Mouse (Mus musculus) heart, embryonic 13.5 days (tissue): Measurements from ENCODE around the gene Zzz3. TPM values are rescaled to one million over a fixed set of nuclear protein-coding genes. Genes with fewer than 3 reads are reported as not detected.
A peak's percentile ranks its signal among the peaks of the same experiment; 100 is the strongest.

Source experiments
- ATAC-seq: fragments of 200-750 bp; cut with Nextera tagmentation; 2 replicates; pipeline ENCODE4 v1.8.0; 2017; ENCODE audit warnings: moderate TSS enrichment; ENCODE audit not compliant: insufficient number of reproducible peaks, low FRiP score, low TSS enrichment; ENCODE audit errors: extremely low read depth
- H3K27ac ChIP-seq: fragments of 300-500 bp; sonication (generic); replicated peaks from 2 replicates; pipeline ENCODE4 v1.5.1; 2015; ENCODE audit warnings: moderate library complexity, mild to moderate bottlenecking, inconsistent platforms
- H3K27me3 ChIP-seq: fragments of 300-500 bp; sonication (generic); replicated peaks from 2 replicates; pipeline ENCODE4 v1.6.1; 2015; ENCODE audit warnings: mild to moderate bottlenecking, inconsistent platforms
- H3K36me3 ChIP-seq: fragments of 300-500 bp; sonication (generic); 2 replicates; pipeline ENCODE4 v1.6.1; 2015; ENCODE audit warnings: mild to moderate bottlenecking, inconsistent platforms
- H3K4me1 ChIP-seq: fragments of 300-500 bp; sonication (generic); 2 replicates; pipeline ENCODE4 v1.6.1; 2015; ENCODE audit warnings: inconsistent platforms
- H3K4me2 ChIP-seq: fragments of 300-500 bp; sonication (generic); 2 replicates; pipeline ENCODE4 v1.6.1; 2015; ENCODE audit warnings: inconsistent platforms, mild to moderate bottlenecking, moderate library complexity
- H3K4me3 ChIP-seq: fragments of 300-500 bp; sonication (generic); 2 replicates; pipeline ENCODE4 v1.5.1; 2015; ENCODE audit warnings: moderate library complexity, mild to moderate bottlenecking, inconsistent platforms
- H3K9ac ChIP-seq: fragments of 300-500 bp; sonication (generic); 2 replicates; pipeline ENCODE4 v1.6.1; 2015; ENCODE audit warnings: inconsistent platforms, mild to moderate bottlenecking, moderate library complexity
- H3K9me3 ChIP-seq: fragments of 300-500 bp; sonication (generic); 2 replicates; pipeline ENCODE4 v1.6.1; 2016; ENCODE audit warnings: inconsistent platforms
- WGBS: fragments of 180-500 bp; shearing (Covaris S2); methylation state at CpG from one replicate; pipeline ENCODE4 v1.1.7; 2015; ENCODE audit warnings: mixed read lengths; 5-methylcytosine and 5-hydroxymethylcytosine counted together
- polyA plus RNA-seq: library from polyadenylated mRNA; unstranded; fragments of >200 nt; fragmentation: Nextera tagmentation; extraction: Ambion mirVana; gene quantifications from 2 replicates; pipeline ENCODE4 v1.2.1, GENCODE M21; 2015

Zzz3 gene
- 29.5 and 31.0 TPM in 2 replicates for polyA plus RNA-seq

DNA sequence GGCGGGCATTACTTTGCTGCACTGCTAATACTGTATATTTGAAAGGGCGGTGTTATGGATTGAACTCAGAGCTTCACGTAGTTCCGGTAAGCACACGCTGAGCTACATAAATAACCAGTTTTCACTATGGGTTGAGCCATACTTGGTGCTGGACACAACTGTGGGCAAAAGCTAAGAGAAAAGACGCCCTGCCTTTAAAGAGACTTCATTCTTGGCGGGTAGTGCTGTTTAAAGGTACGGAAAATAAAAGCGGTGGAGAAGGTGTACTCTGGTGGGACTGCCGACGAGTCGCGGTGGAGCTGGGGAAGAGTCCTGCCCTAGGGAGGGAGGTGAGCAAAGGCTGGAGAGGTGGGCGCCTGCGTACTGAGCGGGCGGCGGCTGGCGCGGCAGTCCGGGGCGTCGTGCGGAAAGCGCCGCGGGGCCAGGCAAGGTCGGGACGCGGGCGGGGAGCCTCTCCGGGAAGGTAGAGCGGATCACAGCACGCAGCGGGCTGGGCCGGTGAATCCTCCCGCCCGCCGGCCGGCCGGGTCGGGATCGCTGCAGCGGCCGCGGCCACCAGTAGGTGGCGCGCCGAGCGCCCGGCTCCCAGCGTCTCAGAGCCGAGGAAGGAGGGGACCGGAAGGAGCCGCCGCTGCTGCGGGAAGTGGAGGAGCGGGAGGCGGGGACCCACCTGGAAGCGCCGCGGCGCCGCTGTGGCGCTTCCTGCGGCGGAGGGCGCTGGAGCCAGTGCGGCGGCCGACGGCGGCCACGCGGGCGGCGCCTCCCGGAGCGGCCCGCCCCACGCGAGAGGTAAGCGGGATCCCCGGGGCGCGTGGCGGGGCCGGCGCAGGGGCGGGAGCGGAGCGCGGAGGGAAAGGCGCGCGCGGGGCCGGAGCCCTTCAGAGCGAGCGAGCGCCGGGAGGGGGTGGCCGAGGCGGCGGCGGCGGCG is at the start of gene Zzz3:
Zzz3 (plus strand) TSS at position 124 of the 928 bp plus-strand sequence.
- WGBS: under 1% methylated on average over 60 of the region's 108 CpGs
- Histone ChIP-seq H3K27ac (peak within 1 kb of the TSS; percentile 98), H3K4me2 (peak within 1 kb of the TSS; percentile 92), H3K9me3 (no peaks in the 10 kb centered on the region), H3K36me3 (peaks cover 34% of the 10 kb centered on the region), H3K9ac (peak within 1 kb of the TSS; percentile 97), H3K27me3 (no peaks in the 10 kb centered on the region), H3K4me3 (peak within 1 kb of the TSS; percentile 86), H3K4me1 (peaks cover 50% of the 10 kb centered on the region)
- peak; percentile 83 for ATAC-seq

DNA sequence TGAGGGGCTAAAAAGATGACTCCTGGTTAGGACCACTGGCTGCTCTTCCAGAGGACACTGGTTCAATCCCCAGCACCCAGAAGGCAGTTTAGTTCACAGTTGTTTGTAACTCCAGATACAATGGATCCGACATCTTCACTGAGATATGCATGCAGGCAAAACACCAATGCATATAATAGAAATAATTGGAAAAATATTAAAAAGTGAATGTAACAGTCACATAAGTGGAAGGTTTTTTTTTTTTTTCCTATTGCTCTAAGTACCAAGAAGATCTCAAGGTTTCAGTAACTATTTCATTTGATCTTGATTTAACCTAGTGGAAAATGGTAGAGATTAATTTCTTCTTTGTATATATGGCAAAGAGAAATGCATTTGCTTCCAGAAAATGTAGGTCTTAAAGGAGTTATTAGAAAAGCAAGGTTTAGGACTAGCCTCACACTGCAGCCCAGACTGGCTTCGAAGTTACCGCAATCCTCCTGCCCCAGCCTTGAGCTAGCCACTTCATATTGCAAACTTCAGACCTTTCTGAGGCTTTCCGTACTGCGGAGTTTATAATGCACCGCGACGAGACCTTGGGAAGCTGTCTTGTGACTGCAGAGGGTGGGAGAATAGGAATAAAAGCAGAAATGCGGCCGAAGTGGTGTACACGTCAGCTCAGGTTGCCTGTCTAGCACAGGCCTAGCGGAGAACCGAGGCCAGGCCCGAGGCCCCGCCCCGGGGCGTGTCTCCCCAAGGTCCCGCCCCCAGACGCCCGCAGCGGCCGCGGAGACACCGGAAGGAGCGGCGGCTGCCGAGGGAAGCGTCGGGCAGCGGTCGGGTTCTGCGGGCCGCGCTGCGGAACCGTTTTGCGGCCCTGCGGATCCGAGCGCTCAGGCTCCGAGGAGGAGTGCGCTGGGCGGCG is 49.3 kb upstream of the Zzz3 start, which contains the start of gene Usp33:
Usp33 (plus strand) TSS at position 747 of the 901 bp plus-strand sequence.
- WGBS: 11% methylated on average over 25 of the region's 44 CpGs
- Histone ChIP-seq H3K4me3 (peak within 1 kb of the TSS; percentile 85), H3K4me2 (peak within 1 kb of the TSS; percentile 76), H3K4me1 (peaks cover 36% of the 10 kb centered on the region), H3K9me3 (no peaks in the 10 kb centered on the region), H3K27ac (peak within 1 kb of the TSS; percentile 85), H3K27me3 (no peaks in the 10 kb centered on the region), H3K9ac (peak within 1 kb of the TSS; percentile 97), H3K36me3 (peaks cover 6% of the 10 kb centered on the region; the same call in 1 of the 2 replicates)
- ATAC-seq: peak; percentile 97

DNA sequence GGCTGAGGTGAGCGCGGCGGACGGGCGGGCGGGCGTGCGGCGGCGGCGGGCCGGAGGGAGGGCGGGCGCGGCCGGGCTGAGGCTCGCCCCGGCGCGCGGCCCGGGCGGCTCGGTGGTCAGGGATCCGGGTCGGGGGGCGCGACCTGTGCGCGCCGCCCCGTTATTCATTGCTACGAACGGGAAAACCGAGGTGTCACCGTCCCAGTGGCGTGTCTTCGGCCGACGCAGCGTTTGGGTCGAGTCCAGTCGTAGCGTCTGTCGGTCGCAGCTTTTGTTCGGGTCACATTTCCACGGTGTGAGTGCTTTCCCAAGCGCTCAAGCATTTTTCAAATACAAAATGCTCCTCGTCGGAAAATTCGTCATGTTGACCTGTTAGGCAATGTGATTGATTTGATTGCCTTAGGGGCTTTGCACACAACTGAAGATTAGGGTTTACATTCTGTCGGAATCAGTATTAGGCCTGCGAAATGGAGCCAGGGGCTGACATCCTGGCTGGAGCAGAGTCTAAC is 48.6 kb upstream of the Zzz3 start:
- Histone ChIP-seq H3K36me3 (peaks cover 6% of the 10 kb centered on the region; the same call in 1 of the 2 replicates), H3K27me3 (no peaks in the 10 kb centered on the region), H3K4me1 (peaks cover 43% of the 10 kb centered on the region), H3K27ac (peak overlapping the region; percentile 85), H3K9me3 (no peaks in the 10 kb centered on the region), H3K9ac (peak overlapping the region; percentile 97), H3K4me2 (peak overlapping the region; percentile 76), H3K4me3 (peak overlapping the region; percentile 85)
- no peak for ATAC-seq
- under 1% methylated on average over 31 of the region's 54 CpGs for WGBS

DNA sequence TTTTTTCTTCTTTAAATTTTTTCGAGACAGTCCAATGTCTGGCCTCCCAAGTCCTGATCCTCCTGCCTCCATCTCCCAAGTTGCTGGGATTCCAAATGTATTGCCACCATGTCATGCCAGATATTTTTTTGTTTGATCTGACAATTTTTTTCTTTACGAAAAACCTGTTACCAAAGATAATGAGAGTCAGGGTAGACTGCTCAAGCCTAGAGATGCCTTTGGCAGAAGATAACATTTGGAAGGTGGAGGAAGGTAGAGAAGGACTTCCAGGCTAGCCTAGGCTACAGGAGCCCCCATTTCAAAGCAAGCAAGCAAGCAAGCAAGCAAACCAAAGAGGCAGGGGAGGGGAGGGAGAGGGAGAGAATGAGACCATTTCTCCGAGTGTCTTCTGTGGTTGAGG is 48.0 kb upstream of the Zzz3 start:
- Histone ChIP-seq H3K4me1 (peaks cover 47% of the 10 kb centered on the region), H3K27ac (peak overlapping the region; percentile 85; the same call in 1 of the 2 replicates), H3K9ac (peak overlapping the region; percentile 97), H3K4me2 (peak overlapping the region; percentile 76), H3K4me3 (peak overlapping the region; percentile 85), H3K9me3 (no peaks in the 10 kb centered on the region), H3K27me3 (no peaks in the 10 kb centered on the region), H3K36me3 (peaks cover 6% of the 10 kb centered on the region; the same call in 1 of the 2 replicates)
- no peak for ATAC-seq
- 33% methylated on average over 3 of the region's 3 CpGs for WGBS

DNA sequence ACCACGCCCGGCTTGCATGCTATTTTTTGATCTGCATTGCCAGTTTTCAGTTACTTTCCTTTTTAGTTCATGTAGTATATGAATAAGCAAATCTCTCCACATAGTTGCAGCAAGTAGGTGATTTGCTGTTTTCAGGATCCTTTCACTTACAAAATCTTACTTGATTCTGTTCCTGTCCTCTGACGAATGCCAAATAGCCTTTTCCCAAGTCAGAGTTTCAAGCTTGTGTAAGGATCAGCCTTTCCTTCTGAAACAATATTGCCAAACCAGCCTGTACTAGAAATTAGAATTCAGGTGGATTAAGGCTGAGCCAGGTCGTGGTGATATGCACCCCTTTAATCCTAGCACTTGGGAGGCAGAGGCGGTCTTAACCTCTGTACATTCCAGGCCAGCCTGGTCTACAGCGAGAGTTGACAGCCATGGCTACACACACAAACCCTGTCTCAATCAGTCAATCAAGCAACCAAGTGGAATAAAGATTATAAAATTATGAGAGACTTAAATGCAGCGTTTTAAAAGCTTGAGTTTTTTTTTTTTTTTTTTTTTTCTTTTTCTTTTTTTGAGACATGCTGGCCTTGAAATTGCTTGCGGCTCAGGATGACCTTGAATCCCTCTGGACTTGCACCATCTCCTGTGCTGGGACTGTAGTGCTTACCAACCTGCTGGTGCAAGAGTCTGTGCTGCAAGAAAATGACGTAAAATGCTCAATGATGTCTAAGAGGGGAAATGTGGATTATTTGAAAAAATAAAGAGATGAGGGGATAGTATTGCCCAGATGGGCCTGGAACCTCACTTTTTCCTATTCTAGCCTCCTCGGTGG is 47.1 kb upstream of the Zzz3 start:
- Histone ChIP-seq H3K27me3 (no peaks in the 10 kb centered on the region), H3K9me3 (no peaks in the 10 kb centered on the region), H3K4me3 (peak overlapping the region; percentile 85), H3K4me1 (peaks cover 55% of the 10 kb centered on the region), H3K9ac (peak overlapping the region; percentile 44; the same call in 1 of the 2 replicates), H3K36me3 (peaks cover 6% of the 10 kb centered on the region; the same call in 1 of the 2 replicates), H3K27ac (no peak overlapping the region), H3K4me2 (peak overlapping the region; percentile 76)
- ATAC-seq: no peak
- 85% methylated on average over 10 of the region's 10 CpGs for WGBS

DNA sequence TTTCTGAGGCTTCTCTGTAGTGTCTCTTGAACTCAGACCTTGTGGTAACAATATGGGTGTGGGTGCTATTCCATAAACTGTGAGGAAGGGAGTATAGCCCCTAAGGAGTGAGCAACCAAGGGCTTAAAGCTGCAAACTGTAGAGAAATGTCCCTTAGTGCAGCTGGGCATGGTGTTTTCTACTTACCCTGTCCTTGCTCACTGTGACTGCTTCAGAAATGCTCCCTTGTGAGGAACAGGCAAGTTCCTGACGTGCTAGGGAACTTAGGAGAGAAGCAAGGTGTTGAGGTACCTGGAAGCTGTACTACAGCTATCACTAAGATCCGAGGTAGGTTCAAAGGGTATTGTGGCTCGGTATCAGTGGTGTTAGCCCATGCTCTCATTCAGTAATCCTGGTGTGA is 44.8 kb upstream of the Zzz3 start:
- Histone ChIP-seq H3K27me3 (no peaks in the 10 kb centered on the region), H3K27ac (no peak overlapping the region), H3K9ac (no peak overlapping the region), H3K9me3 (no peaks in the 10 kb centered on the region), H3K36me3 (peaks cover 6% of the 10 kb centered on the region; the same call in 1 of the 2 replicates), H3K4me1 (peaks cover 64% of the 10 kb centered on the region), H3K4me2 (no peak overlapping the region), H3K4me3 (no peak overlapping the region)
- ATAC-seq: no peak
- WGBS: 63% methylated on average over 3 of the region's 3 CpGs

DNA sequence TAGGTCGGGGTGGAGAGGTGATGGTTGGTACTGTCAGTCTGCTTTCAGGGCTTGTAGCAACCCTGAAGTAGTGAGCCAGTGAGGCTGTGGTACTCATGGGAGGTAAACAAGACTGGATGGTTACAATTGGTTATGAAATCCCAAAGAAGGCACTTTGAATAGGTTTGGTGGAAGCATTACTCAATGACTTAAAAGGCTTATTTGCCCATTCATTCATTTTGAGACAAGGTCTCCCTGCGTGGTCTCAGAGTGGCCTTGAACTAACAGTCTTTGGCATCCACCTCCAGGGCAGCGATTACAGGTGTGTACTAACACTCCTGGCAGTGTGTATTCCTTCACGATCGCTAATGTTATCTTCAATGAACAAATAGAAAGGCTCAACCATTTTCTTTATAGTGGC is 44.3 kb upstream of the Zzz3 start:
- Histone ChIP-seq H3K9ac (no peak overlapping the region), H3K4me1 (peaks cover 67% of the 10 kb centered on the region), H3K4me2 (no peak overlapping the region), H3K27me3 (no peaks in the 10 kb centered on the region), H3K9me3 (no peaks in the 10 kb centered on the region), H3K4me3 (no peak overlapping the region), H3K36me3 (peaks cover 6% of the 10 kb centered on the region; the same call in 1 of the 2 replicates), H3K27ac (no peak overlapping the region)
- ATAC-seq: no peak
- WGBS: 71% methylated on average over 5 of the region's 5 CpGs

DNA sequence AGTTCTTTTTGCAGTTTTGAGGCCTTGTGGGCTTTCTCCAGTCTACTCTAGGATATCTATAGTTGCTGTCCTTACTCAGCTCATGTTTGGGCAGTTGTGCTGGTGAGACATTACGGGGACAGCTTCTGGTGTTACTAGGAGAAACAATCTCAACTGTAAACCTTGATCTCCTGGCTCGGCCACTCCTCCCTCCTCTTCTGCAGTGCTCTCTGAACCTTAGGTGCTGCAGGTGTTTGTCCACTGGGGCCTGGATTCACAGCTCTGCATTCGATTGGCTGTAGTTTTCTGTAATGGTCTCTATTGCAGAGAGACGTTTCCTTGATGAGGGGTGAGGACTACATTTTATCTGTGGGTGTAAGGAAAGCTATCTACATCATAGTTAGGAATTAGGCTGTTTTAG is 43.0 kb upstream of the Zzz3 start:
- no peak overlapping the region for H3K27ac ChIP-seq
- no peak overlapping the region for H3K4me3 ChIP-seq
- no peak for ATAC-seq
- H3K9ac ChIP-seq: no peak overlapping the region
- H3K4me1 ChIP-seq: peaks cover 70% of the 10 kb centered on the region
- peaks cover 10% of the 10 kb centered on the region for H3K36me3 ChIP-seq
- H3K9me3 ChIP-seq: no peaks in the 10 kb centered on the region
- 71% methylated on average over 4 of the region's 4 CpGs for WGBS
- H3K27me3 ChIP-seq: no peaks in the 10 kb centered on the region
- no peak overlapping the region for H3K4me2 ChIP-seq

DNA sequence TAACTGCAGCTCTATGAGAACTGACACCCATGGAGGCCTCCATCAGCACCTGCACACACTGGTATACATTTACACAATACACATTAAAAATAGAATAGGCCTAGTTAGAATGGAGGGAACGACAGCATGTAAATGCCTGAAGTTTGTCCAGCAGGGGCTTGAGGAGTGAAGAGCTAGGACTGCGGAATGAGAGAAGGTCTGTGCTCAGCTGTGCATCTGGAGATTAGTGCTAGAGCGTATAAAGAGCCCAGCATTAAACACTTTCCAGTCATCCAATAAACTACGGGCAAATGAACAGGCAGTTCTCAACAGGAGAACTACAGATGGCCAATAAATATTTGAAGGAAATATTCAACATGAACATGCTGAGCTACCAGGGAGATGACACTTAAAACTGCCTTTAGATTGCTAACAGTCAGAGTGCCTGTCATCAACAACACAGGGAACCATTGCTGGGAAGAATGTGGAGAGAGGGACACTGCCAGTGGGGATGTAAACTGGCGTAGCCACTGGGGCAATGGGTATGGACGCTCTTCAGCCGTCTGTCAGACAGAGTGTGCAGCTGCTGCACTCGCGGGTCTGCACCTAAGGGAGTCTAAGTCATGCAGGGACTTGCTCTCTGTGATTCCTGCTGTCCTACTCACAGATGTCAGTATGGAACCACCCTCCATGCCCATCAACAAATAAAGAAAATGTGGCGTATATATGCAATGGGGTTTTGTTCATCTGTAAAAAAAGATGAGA is 41.7 kb upstream of the Zzz3 start:
- no peak for ATAC-seq
- H3K4me3 ChIP-seq: no peak overlapping the region
- H3K9me3 ChIP-seq: no peaks in the 10 kb centered on the region
- no peak overlapping the region for H3K4me2 ChIP-seq
- no peaks in the 10 kb centered on the region for H3K27me3 ChIP-seq
- no peak overlapping the region for H3K9ac ChIP-seq
- 77% methylated on average over 10 of the region's 10 CpGs for WGBS
- peaks cover 57% of the 10 kb centered on the region for H3K4me1 ChIP-seq
- peaks cover 13% of the 10 kb centered on the region for H3K36me3 ChIP-seq
- H3K27ac ChIP-seq: no peak overlapping the region

DNA sequence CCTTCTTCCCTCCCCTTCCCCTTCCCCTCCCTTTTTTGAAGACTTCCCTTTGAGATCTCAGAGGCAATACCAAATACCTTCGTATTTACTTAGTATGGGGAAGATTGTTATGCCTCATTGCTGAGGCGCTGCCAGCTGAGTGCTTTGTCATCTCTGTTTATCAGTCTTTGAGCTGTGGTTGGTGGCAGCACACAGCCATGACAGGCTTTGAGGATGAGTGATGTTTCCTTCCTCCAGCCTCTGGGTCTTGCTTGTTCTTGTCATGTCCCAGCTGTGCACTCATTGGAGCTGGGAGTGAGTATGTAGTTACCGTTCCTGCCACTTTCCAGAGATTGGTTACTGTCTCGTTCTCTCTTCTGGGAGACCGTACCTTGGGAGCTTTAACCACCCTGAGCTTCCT is 39.9 kb upstream of the Zzz3 start:
- Histone ChIP-seq H3K27me3 (no peaks in the 10 kb centered on the region), H3K9me3 (no peaks in the 10 kb centered on the region), H3K27ac (peak overlapping the region; percentile 44), H3K36me3 (peaks cover 24% of the 10 kb centered on the region), H3K9ac (no peak overlapping the region), H3K4me2 (peak overlapping the region; percentile 21; the same call in 1 of the 2 replicates), H3K4me1 (peaks cover 45% of the 10 kb centered on the region), H3K4me3 (no peak overlapping the region)
- ATAC-seq: peak; percentile 77; the same call in 1 of the 2 replicates
- WGBS: 56% methylated on average over 5 of the region's 5 CpGs
